In the genomic region with DNA sequence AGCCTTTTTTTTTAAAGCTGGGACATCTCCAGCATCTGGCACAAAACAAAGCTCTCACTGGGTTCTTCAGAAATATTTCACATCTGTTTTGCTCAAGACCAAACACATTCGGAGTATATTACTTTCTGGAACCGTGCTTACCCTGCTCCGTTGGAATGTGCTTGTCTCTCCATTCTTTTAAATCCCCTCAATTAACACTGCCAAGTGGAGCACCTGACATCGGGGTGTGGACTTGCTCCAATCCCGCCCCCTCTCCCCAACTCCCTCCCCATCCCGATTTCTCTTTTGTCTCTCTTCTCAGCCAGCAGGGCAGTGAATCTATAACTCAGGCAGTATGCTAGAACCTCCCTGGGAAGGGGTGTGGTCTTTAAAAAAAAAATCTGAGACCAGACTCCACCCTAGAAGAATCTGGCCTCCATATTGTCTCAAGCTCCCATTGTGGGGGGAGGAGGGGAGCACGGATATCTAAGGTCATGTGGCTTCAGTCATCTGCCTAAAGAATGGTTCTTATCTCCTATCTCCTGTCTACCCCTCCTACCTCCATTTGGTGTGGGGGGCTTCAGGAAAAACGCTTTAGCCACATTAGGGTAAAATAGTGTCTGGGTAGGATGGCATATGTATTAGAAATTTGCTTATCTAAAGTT, we compare ENCODE assay signal across 10 mouse cellular contexts. TPM values are rescaled to one million over a fixed set of nuclear protein-coding genes. Genes with fewer than 3 reads are reported as not detected.
A peak's percentile ranks its signal among the peaks of the same experiment; 100 is the strongest.
DNase-seq lines count a peak whose midpoint lies in the region; ATAC-seq and TF ChIP-seq lines count a peak whose summit lies in the region.
"Had no signal": no experiment of that assay in that cellular context is flagged by ENCODE, and none has a peak within 500 bp of the region (broad histone marks: within the 10 kb centered on the region; RNA-seq: fewer than 3 reads in every experiment).

No protein-coding gene starts in this region.

- ATAC-seq in heart, embryonic 11.5 days (replicated peaks; ENCODE audit: insufficient number of reproducible peaks, low FRiP score, low TSS enrichment): no peak

- peaks cover 29% of the 10 kb centered on the region for H3K4me1 ChIP-seq in heart, embryonic 11.5 days (ENCODE audit: control insufficient read depth, insufficient read depth, low read length)
- peaks cover 5% of the 10 kb centered on the region for H3K4me1 ChIP-seq in lung, adult 2 months (ENCODE audit: control insufficient read depth, insufficient read depth, low read length)
- H3K4me1 ChIP-seq in embryonic fibroblast, embryonic 13.5 days (ENCODE audit: control insufficient read depth, insufficient read depth, low read length): peaks cover 6% of the 10 kb centered on the region

- DNase-seq in heart, postnatal 14 days: no peak
- DNase-seq in lung, postnatal 10 days: peak; percentile 18
- DNase-seq in lung, adult 2 months: no peak
- DNase-seq in T-cell, adult 2 months (ENCODE audit: low spot score): no peak
- DNase-seq in kidney, postnatal 10 days: no peak
- no peak for DNase-seq in retina, postnatal 1 day
- DNase-seq: cerebellum, adult 9-10 months had no signal

- no peaks in the 10 kb centered on the region for H3K9me3 ChIP-seq in heart, embryonic 11.5 days (replicated peaks; ENCODE audit: control insufficient read depth, low read length)
- H3K9me3 ChIP-seq: forebrain, embryonic 12.5 days had no signal

- H3K36me3 ChIP-seq in heart, embryonic 11.5 days (ENCODE audit: control insufficient read depth, insufficient read depth, low read length): no peaks in the 10 kb centered on the region
- H3K36me3 ChIP-seq: forebrain, embryonic 12.5 days had no signal

- H3K9ac ChIP-seq in heart, embryonic 11.5 days (ENCODE audit: low read depth, low read length): no peak overlapping the region
- H3K9ac ChIP-seq: forebrain, embryonic 12.5 days had no signal

- intact Hi-C loops in heart, postnatal 14 days (cut with DNase I): no loop called here

- no peak overlapping the region; the same call in 1 of the 2 replicates for H3K4me2 ChIP-seq in heart, embryonic 11.5 days

- H3K27ac ChIP-seq in heart, embryonic 11.5 days (ENCODE audit: low read depth, low read length): peak overlapping the region; percentile 36; the same call in 1 of the 2 replicates
- peak overlapping the region; percentile 63 for H3K27ac ChIP-seq in embryonic fibroblast, embryonic 13.5 days (ENCODE audit: insufficient read depth, low read length)
- H3K27ac ChIP-seq: forebrain, embryonic 12.5 days had no signal

- TF ChIP-seq CTCF in lung, adult 2 months (IDR thresholded peaks at IDR 0.05; ENCODE audit: insufficient read depth, low read length): no peak
- no peak for TF ChIP-seq CTCF in embryonic fibroblast, embryonic 13.5 days (IDR thresholded peaks at IDR 0.05; ENCODE audit: borderline replicate concordance, insufficient read depth, low read length)

- no peaks in the 10 kb centered on the region for H3K27me3 ChIP-seq in heart, embryonic 11.5 days (ENCODE audit: control insufficient read depth, insufficient read depth, low read length)

- H3K4me3 ChIP-seq in heart, embryonic 11.5 days (ENCODE audit: low read depth, low read length): no peak overlapping the region
- H3K4me3 ChIP-seq in lung, adult 2 months (replicated peaks; ENCODE audit: extremely low read depth, low read depth, low read length): no peak overlapping the region
- no peak overlapping the region for H3K4me3 ChIP-seq in embryonic fibroblast, embryonic 13.5 days (ENCODE audit: insufficient read depth, low read length)
- H3K4me3 ChIP-seq: forebrain, embryonic 12.5 days had no signal

- 21% methylated on average over 8 of the region's 8 CpGs for WGBS in heart, embryonic 11.5 days (ENCODE audit: insufficient replicate concordance)
- WGBS in lung, adult 2 months: 35% methylated on average over 8 of the region's 8 CpGs

- TF ChIP-seq POLR2A in lung, adult 2 months (IDR thresholded peaks at IDR 0.05; ENCODE audit: borderline replicate concordance, extremely low read depth, low read depth, low read length): no peak
- no peak for TF ChIP-seq POLR2A in embryonic fibroblast, embryonic 13.5 days (IDR thresholded peaks at IDR 0.05; ENCODE audit: low read depth, low read length)

RNA-seq across cellular contexts. Expression of gene Eml4, which starts 37.6 kb away (rescaled TPM):
- polyA plus RNA-seq in heart, embryonic 11.5 days (2014; fragmentation: Nextera tagmentation; extraction: Ambion mirVana): 24.4 and 35.0 TPM in 2 replicates
- total RNA-seq in heart, postnatal 14 days (2021): 1 to 10 TPM; 8.3 TPM
- 6.9 and 10.6 TPM in 2 replicates for polyA plus RNA-seq in lung, adult 2 months (2012; rRNA removed)
- polyA plus RNA-seq in embryonic fibroblast, embryonic 13.5 days (2011; ENCODE audit: insufficient read length, low read depth, missing spikeins): 28.6 and 41.8 TPM in 2 replicates
